Mouse (Mus musculus) adrenal gland, postnatal 25 days (tissue): ENCODE measurements around the gene Mllt11. TPM values are rescaled to one million over a fixed set of nuclear protein-coding genes. Genes with fewer than 3 reads are reported as not detected.
A peak's percentile ranks its signal among the peaks of the same experiment; 100 is the strongest.

ENCODE experiments used
- DNase-seq: peaks from one replicate; pipeline ENCODE4 v3.0.0; 2021; ENCODE audit warnings: mixed read lengths
- long read RNA-seq: library from polyadenylated mRNA; stranded (forward); transcript quantifications from one replicate; pipeline ENCODE4 v2.0.0, GENCODE M21; 2021
- total RNA-seq: library from RNA; stranded (reverse); gene quantifications from 2 replicates; pipeline ENCODE4 v1.2.3, GENCODE M21; 2021

Mllt11 gene
- total RNA-seq: 7.6 and 8.9 TPM in 2 replicates
- long read RNA-seq, partial matches to known transcripts: 0 of 12 reads
- long read RNA-seq, other reads (novel, unspliced or antisense): 8 of 12 reads

DNA sequence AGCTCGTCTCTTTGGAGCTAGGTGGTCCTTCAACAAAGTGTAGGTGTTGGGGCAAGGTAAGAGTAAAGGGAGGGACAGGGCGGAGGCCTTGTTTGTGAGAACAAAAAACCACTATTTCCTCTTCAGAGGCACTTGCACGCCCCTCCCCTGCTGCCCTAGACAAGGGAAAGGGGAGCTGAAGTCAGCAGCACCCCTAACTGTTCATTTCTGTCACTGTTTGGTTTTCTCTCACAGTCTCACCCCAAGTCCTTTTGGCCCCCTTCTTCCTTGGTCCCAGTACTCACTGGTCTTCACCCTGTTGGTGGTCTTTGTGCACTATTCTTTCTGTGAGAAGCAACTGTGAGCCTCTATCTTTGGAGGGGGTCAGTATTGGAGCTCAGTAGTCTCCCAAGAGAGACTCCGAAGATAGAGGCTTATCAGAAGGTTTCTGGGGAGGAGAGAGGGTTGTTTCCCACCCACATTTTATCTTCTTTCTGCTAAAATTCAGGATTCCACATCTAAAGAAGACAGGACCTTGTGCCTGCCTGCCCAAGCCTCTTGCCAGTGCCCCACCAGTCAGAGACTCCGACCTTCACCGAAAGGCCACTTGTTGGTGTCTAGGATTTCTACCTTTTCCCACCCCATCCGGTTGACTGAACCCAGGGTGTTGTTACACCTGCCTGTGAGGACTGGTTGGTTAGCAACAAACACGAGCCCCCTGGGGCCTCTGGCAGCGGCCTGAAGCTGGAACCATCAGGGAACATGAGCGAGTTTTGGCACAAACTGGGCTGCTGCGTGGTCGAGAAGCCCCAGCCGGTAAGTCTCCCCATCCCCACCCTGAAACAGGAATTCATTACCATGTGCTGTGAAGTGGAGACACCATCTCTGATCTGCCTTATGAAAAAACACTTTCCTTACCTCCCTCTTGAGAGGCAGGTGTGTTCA is at the start of gene Mllt11:
TSS of gene Mllt11 (minus strand) at position 874 of the 924 bp plus-strand sequence.
- no peak for DNase-seq

GRCm38 (mm10) chr3:95281216-95282126 is 49.5 kb upstream of the Mllt11 start, which contains the start of the genes Mindy1 and Prune1:
Mindy1 (plus strand) TSS chr3:95281345.
Prune1 (minus strand) TSS chr3:95282076.
- DNase-seq: peak; percentile 98

DNA sequence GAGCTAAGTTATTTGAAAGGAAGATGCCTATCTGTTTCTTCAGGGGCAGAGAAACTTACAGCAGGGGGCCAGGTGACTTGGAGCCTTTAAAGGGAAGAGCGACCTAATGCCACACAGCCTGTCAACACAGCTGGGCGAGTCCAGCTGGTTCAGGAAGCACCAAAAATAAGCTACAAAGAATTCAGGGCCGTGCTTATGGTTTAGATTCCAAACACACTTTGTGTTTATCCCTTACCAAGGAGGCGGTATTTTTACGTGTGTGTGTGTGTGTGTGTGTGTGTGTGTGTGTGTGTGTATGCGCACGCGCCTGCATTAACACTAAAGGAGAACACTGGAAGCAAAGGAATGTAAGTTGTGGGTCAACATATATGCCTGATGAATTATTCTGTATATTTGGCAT is 48.8 kb upstream of the Mllt11 start:
- DNase-seq: no peak

- DNase-seq: no peak
Measured at GRCm38 (mm10) chr3:95277149-95277551, 45.2 kb upstream of the Mllt11 start.

DNA sequence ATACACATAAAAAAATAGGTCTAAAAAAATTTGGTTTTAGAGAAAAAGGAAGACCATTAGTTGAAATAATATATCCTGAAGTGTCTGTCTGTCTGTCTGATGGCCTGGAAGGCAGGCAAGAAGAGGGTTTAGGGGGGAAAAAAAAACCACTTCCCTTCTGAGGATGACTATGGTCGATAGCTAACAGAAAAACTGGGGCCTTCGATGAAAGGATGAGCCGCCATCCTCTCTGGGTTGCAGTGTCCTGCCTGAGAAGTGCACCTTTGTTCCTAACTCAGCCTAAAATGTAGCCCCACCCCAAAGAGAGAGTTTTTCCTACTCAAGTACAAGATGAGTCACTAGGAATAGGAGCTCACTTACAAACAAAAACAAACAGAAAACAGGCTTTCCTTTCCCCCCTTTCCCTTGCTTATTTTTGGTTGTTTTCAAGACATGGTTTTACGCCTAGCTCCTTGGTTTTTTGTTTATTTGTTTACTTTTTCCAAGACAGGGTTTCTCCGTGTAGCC is 44.5 kb upstream of the Mllt11 start:
- no peak for DNase-seq

DNA sequence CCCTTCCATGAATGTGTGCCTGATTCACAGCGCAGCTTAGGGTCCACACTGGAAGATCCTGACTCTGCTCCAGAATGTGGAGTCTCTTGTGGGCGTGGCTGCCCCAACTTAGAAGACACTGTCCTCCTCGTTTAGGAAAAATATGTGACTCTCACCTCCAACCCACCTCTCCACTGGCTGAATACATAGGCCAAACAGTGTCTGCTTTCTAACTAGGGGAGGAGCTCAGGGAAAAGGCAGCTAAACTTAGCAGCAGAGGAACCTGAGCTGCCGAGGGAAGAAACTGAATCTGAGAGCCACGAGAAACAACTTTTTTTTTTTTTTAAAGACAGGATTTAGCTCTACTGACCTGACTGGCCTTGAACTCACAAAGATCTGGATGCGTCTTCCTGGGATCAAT is 43.2 kb upstream of the Mllt11 start:
- DNase-seq: no peak

- DNase-seq: no peak
Measured at GRCm38 (mm10) chr3:95274453-95274852, 42.5 kb upstream of the Mllt11 start.

DNA sequence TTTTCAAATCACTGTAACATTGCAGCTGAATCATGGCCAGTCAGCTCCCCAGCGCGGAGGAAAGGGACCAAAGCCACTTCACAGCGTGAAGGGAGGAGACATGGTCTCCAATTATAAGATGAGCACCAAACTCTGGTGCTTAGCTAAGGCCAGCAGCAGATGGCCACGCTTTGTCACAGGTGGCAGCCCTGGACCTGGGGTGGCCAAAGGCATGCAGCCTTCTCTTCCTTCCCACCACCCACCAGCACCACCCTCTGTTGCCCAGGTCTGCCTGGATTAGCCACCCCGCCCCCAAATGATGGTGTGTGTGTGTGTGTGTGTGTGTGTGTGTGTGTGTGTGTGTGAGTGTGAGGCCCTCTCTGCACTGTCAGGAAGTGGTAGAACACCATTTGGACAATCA is 41.5 kb upstream of the Mllt11 start:
- no peak for DNase-seq

DNA sequence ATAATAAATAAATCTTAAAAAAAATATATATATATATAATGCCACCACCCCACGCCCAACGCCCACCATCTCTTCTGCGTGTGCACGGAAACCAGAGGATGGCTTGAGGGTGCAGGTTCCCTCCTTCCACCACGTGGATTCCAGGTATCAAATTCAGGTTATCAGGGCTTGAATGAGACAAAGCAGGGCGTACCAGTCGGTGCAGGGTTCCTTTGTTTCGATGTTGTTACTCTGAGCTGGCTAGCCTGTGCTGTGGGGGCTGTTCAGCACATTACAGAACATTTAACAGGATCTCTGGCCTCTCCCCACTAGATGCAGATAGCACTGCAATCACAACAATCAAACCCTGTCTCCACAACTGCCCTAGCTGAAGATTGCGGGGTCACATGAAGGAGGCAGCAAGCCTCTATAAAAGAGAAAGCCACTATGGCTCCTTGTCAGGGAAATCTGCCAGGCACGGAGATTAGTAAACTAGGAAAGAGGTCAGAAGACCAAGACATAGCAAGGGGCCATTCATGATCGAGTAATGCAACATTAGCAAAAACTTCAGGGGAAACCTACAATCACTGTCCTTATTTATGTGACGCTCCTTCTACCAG is 38.9 kb upstream of the Mllt11 start:
- DNase-seq: no peak

- DNase-seq: no peak
Measured at GRCm38 (mm10) chr3:95269789-95270188, 37.8 kb upstream of the Mllt11 start.

DNA sequence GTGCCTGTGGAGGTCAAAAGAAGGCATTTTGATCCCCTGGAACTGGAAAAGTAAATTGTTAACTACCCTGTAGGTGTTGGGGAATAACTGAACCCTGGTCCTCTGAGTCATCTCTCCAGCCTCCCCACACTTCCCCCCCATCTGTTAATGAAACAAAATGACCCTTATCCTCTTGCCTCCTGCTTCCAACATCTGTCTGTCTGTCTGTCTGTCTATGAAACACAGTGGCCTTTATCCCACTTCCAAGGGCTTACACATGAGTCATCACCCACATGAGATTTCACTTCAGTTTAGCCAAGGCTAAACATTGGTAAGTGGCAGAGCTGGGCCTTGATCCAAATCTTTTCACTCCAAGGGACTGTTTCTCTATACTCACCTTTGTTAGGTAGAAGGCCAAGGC is 35.9 kb upstream of the Mllt11 start:
- DNase-seq: no peak

GRCm38 (mm10) chr3:95266052-95266451 is 34.1 kb upstream of the Mllt11 start:
- DNase-seq: no peak

DNA sequence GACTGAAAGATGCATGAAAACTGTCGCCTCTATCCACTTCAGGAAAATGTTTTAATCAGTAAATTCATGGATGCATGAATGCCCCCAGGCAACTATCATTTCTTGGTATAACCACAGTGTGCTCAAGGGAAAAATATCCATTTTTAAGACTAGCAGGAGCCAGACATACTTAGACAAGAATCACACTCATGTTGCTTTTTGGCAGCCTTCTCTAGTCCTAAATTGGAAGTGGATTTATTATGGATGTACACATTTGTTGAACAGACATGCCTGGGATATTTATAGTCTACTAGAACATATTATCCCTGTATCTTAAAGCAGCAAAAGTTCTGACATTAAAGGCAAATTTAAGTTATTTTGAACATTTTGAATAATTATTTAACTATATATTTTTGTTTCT is 32.8 kb upstream of the Mllt11 start:
- no peak for DNase-seq

- peak; percentile 72 for DNase-seq
Measured at GRCm38 (mm10) chr3:95263089-95263739, 31.2 kb upstream of the Mllt11 start.

GRCm38 (mm10) chr3:95261975-95262374 is 30.0 kb upstream of the Mllt11 start:
- DNase-seq: no peak

GRCm38 (mm10) chr3:95256931-95257330 is 25.0 kb upstream of the Mllt11 start:
- no peak for DNase-seq

GRCm38 (mm10) chr3:95250783-95251424 is 18.9 kb upstream of the Mllt11 start, which contains the start of gene Bnipl:
Bnipl (minus strand) TSS chr3:95251193.
- DNase-seq: no peak

GRCm38 (mm10) chr3:95250361-95250760 is 18.4 kb upstream of the Mllt11 start:
- DNase-seq: no peak

- no peak for DNase-seq
Measured at GRCm38 (mm10) chr3:95247660-95248336, 15.8 kb upstream of the Mllt11 start.
